9 mouse cellular contexts compared by ENCODE assay signal in genomic region chr1:34438381-34439051, GRCm38 (mm10). TPM values are rescaled to one million over a fixed set of nuclear protein-coding genes. Genes with fewer than 3 reads are reported as not detected.
A peak's percentile ranks its signal among the peaks of the same experiment; 100 is the strongest.
DNase-seq lines count a peak whose midpoint lies in the region; ATAC-seq lines count a peak whose summit lies in the region.
"Had no signal": no experiment of that assay in that cellular context is flagged by ENCODE, and none has a peak within 500 bp of the region (broad histone marks: within the 10 kb centered on the region; RNA-seq: fewer than 3 reads in every experiment).

No protein-coding gene starts in this region.

- 40% methylated on average over 15 of the region's 20 CpGs for WGBS in kidney, embryonic 15.5 days
- WGBS in hindbrain, embryonic 12.5 days = 45% methylated on average over 16 of the region's 20 CpGs
- WGBS in midbrain, embryonic 14.5 days = 38% methylated on average over 18 of the region's 20 CpGs

- H3K27ac ChIP-seq in kidney, embryonic 15.5 days = no peak overlapping the region
- no peak overlapping the region for H3K27ac ChIP-seq in hindbrain, embryonic 12.5 days
- H3K27ac ChIP-seq in midbrain, embryonic 14.5 days (replicated peaks; ENCODE audit: low read depth, low read length) = no peak overlapping the region

- peaks cover 30% of the 10 kb centered on the region for H3K4me1 ChIP-seq in kidney, embryonic 15.5 days
- peaks cover 25% of the 10 kb centered on the region for H3K4me1 ChIP-seq in hindbrain, embryonic 12.5 days
- H3K4me1 ChIP-seq in midbrain, embryonic 14.5 days (ENCODE audit: control insufficient read depth, insufficient read depth, low read length) = peaks cover 13% of the 10 kb centered on the region

- no peak for DNase-seq in kidney, adult 8-10 months
- DNase-seq in MN1 (ENCODE audit: low spot score) = peak; percentile 24
- no peak for DNase-seq in midbrain, embryonic 14.5 days
- DNase-seq in urinary bladder, adult 2 months (ENCODE audit: low spot score) = no peak
- no peak for DNase-seq in gastrocnemius, adult 18-20 months (ENCODE audit: low spot score)
- no peak for DNase-seq in cerebellum, adult 11 months

- peaks cover 31% of the 10 kb centered on the region for H3K36me3 ChIP-seq in kidney, embryonic 15.5 days
- peaks cover 20% of the 10 kb centered on the region for H3K36me3 ChIP-seq in hindbrain, embryonic 12.5 days
- H3K36me3 ChIP-seq in midbrain, embryonic 14.5 days (ENCODE audit: control insufficient read depth, insufficient read depth, low read length) = peaks cover 12% of the 10 kb centered on the region

- H3K9me3 ChIP-seq in kidney, embryonic 15.5 days (replicated peaks) = no peaks in the 10 kb centered on the region
- H3K9me3 ChIP-seq in hindbrain, embryonic 12.5 days (replicated peaks) = no peaks in the 10 kb centered on the region
- no peaks in the 10 kb centered on the region for H3K9me3 ChIP-seq in midbrain, embryonic 14.5 days (ENCODE audit: control insufficient read depth, low read length)

- peak overlapping the region; percentile 62 for H3K4me2 ChIP-seq in kidney, embryonic 15.5 days
- H3K4me2 ChIP-seq in hindbrain, embryonic 12.5 days (replicated peaks) = peak overlapping the region; percentile 72
- peak overlapping the region; percentile 67 for H3K4me2 ChIP-seq in midbrain, embryonic 14.5 days (ENCODE audit: low read length)

- H3K27me3 ChIP-seq in kidney, embryonic 15.5 days = no peaks in the 10 kb centered on the region
- no peaks in the 10 kb centered on the region for H3K27me3 ChIP-seq in hindbrain, embryonic 12.5 days
- no peaks in the 10 kb centered on the region for H3K27me3 ChIP-seq in midbrain, embryonic 14.5 days (ENCODE audit: control insufficient read depth, insufficient read depth, low read length)

- H3K4me3 ChIP-seq in kidney, embryonic 15.5 days (replicated peaks) = peak overlapping the region; percentile 89
- H3K4me3 ChIP-seq in hindbrain, embryonic 12.5 days = peak overlapping the region; percentile 69
- peak overlapping the region; percentile 78 for H3K4me3 ChIP-seq in midbrain, embryonic 14.5 days (replicated peaks; ENCODE audit: low read depth, low read length)

- peak overlapping the region; percentile 56 for H3K9ac ChIP-seq in kidney, embryonic 15.5 days
- peak overlapping the region; percentile 55 for H3K9ac ChIP-seq in hindbrain, embryonic 12.5 days
- H3K9ac ChIP-seq in midbrain, embryonic 14.5 days (replicated peaks; ENCODE audit: low read length) = peak overlapping the region; percentile 44; the same call in 1 of the 2 replicates

- no peak for ATAC-seq in kidney, embryonic 15.5 days (replicated peaks; ENCODE audit: low FRiP score)
- ATAC-seq in hindbrain, embryonic 12.5 days (ENCODE audit: low FRiP score) = no peak
- no peak for ATAC-seq in midbrain, embryonic 14.5 days (ENCODE audit: low FRiP score, low TSS enrichment)

RNA-seq across cellular contexts. Expression of gene Ccdc115, which starts 1.0 kb away (rescaled TPM):
- 52.2 and 53.1 TPM in 2 replicates for polyA plus RNA-seq in kidney, embryonic 15.5 days (2015; fragmentation: Nextera tagmentation; extraction: Ambion mirVana)
- polyA plus RNA-seq in hindbrain, embryonic 12.5 days (2016; fragmentation: Nextera tagmentation; extraction: Ambion mirVana) = 61.4 and 62.9 TPM in 2 replicates
- polyA plus RNA-seq in midbrain, embryonic 14.5 days (2014; fragmentation: Nextera tagmentation; extraction: Ambion mirVana) = 65.5 and 67.2 TPM in 2 replicates
- 34.3 and 41.4 TPM in 2 replicates for polyA plus RNA-seq in urinary bladder, adult 2 months (2012; rRNA removed)
- 10 to 100 TPM; 11.7 to 12.6 TPM for total RNA-seq in gastrocnemius, adult 18-20 months (2021)

RNA-seq across cellular contexts. Expression of gene Imp4, which starts 1.1 kb away (rescaled TPM):
- polyA plus RNA-seq in kidney, embryonic 15.5 days (2015; fragmentation: Nextera tagmentation; extraction: Ambion mirVana) = 88.7 and 94.9 TPM in 2 replicates
- polyA plus RNA-seq in hindbrain, embryonic 12.5 days (2016; fragmentation: Nextera tagmentation; extraction: Ambion mirVana) = 69.7 and 70.1 TPM in 2 replicates
- polyA plus RNA-seq in midbrain, embryonic 14.5 days (2014; fragmentation: Nextera tagmentation; extraction: Ambion mirVana) = 52.3 and 61.1 TPM in 2 replicates
- polyA plus RNA-seq in urinary bladder, adult 2 months (2012; rRNA removed) = 25.4 TPM in 2 replicates
- total RNA-seq in gastrocnemius, adult 18-20 months (2021) = 10 to 100 TPM; 10.3 to 13.4 TPM

RNA-seq across cellular contexts. Expression of gene Ptpn18, which starts 21.0 kb away (rescaled TPM):
- polyA plus RNA-seq in kidney, embryonic 15.5 days (2015; fragmentation: Nextera tagmentation; extraction: Ambion mirVana) = 18.2 and 19.9 TPM in 2 replicates
- 6.9 and 12.0 TPM in 2 replicates for polyA plus RNA-seq in hindbrain, embryonic 12.5 days (2016; fragmentation: Nextera tagmentation; extraction: Ambion mirVana)
- 3.0 and 4.0 TPM in 2 replicates for polyA plus RNA-seq in midbrain, embryonic 14.5 days (2014; fragmentation: Nextera tagmentation; extraction: Ambion mirVana)
- polyA plus RNA-seq in urinary bladder, adult 2 months (2012; rRNA removed) = 21.8 and 33.6 TPM in 2 replicates
- total RNA-seq in gastrocnemius, adult 18-20 months (2021) = 1 to 10 TPM; 1.4 to 1.9 TPM

RNA-seq across cellular contexts. Expression of gene Prss39, which starts 59.7 kb away (rescaled TPM):
- polyA plus RNA-seq in kidney, embryonic 15.5 days (2015; fragmentation: Nextera tagmentation; extraction: Ambion mirVana) = not detected in 2 replicates
- not detected in 2 replicates for polyA plus RNA-seq in hindbrain, embryonic 12.5 days (2016; fragmentation: Nextera tagmentation; extraction: Ambion mirVana)
- polyA plus RNA-seq in midbrain, embryonic 14.5 days (2014; fragmentation: Nextera tagmentation; extraction: Ambion mirVana) = not detected in 2 replicates
- polyA plus RNA-seq in urinary bladder, adult 2 months (2012; rRNA removed) = not detected in 2 replicates
- not detected for total RNA-seq in gastrocnemius, adult 18-20 months (2021)
- polyA plus RNA-seq: brain, embryonic 14.5 days had no signal
